Mouse (Mus musculus) heart, postnatal 10 days (tissue): ENCODE data around the gene Zdhhc6. TPM values are rescaled to one million over a fixed set of nuclear protein-coding genes. Genes with fewer than 3 reads are reported as not detected.

Experiments used
- DNase-seq, 2 experiments: peaks; one replicate each; pipeline ENCODE4 v3.0.0; 2021
- intact Hi-C: fragments of 180-260 bp; cut with DNase I; formaldehyde crosslinking; loops from one replicate; pipeline ENCODE4 v1.15.1; 2025
- total RNA-seq, 2 experiments: library from RNA; stranded (reverse); gene quantifications; 2 replicates each; pipeline ENCODE4 v1.2.3; 2021

Zdhhc6 gene
- total RNA-seq, 2 experiments from 2014 or later: 23.9 to 24.6 TPM

GRCm38 (mm10) chr19:55311874-55312273 is 4.0 kb downstream of the Zdhhc6 start:
- intact Hi-C loops: no loop called here
- DNase-seq: no peak

- intact Hi-C loops: loop anchor here (1.0 to 10.0 kb wide), 2 partner anchors 87 to 200 kb away; no protein-coding TSS in a partner anchor
These were observed 10.8 kb downstream of the Zdhhc6 start for GRCm38 (mm10) chr19:55305024-55305423.

GRCm38 (mm10) chr19:55300525-55300924 is 15.3 kb downstream of the Zdhhc6 start:
- no peak for DNase-seq
- intact Hi-C loops: loop anchor here (10.0 kb wide), 1 partner anchor 196 kb away; no protein-coding TSS in a partner anchor

More at GRCm38 (mm10) chr19:55305024-55305423, 10.8 kb downstream of the Zdhhc6 start:
- DNase-seq: no peak

GRCm38 (mm10) chr19:55299378-55299777 is 16.5 kb downstream of the Zdhhc6 start:
- DNase-seq: no peak
- intact Hi-C loops: no loop called here

GRCm38 (mm10) chr19:55297961-55298360 is 17.9 kb downstream of the Zdhhc6 start:
- intact Hi-C loops: no loop called here
- no peak for DNase-seq

GRCm38 (mm10) chr19:55297489-55297888 is 18.3 kb downstream of the Zdhhc6 start:
- intact Hi-C loops: no loop called here
- DNase-seq: no peak

- intact Hi-C loops: no loop called here
These were observed 19.5 kb downstream of the Zdhhc6 start for GRCm38 (mm10) chr19:55296301-55296700.

GRCm38 (mm10) chr19:55295556-55295955 is 20.3 kb downstream of the Zdhhc6 start:
- intact Hi-C loops: no loop called here
- no peak for DNase-seq

More at GRCm38 (mm10) chr19:55296301-55296700, 19.5 kb downstream of the Zdhhc6 start:
- no peak for DNase-seq

- intact Hi-C loops: no loop called here
- no peak for DNase-seq
These were observed 20.8 kb downstream of the Zdhhc6 start for GRCm38 (mm10) chr19:55295075-55295474.

- intact Hi-C loops: no loop called here
- DNase-seq: no peak
These were observed 22.7 kb downstream of the Zdhhc6 start for GRCm38 (mm10) chr19:55293175-55293574.

GRCm38 (mm10) chr19:55292210-55292850 is 23.5 kb downstream of the Zdhhc6 start:
- intact Hi-C loops: no loop called here
- no peak for DNase-seq

GRCm38 (mm10) chr19:55290621-55291270 is 25.1 kb downstream of the Zdhhc6 start:
- intact Hi-C loops: no loop called here

GRCm38 (mm10) chr19:55288974-55289373 is 26.9 kb downstream of the Zdhhc6 start:
- no peak for DNase-seq
- intact Hi-C loops: no loop called here

More at GRCm38 (mm10) chr19:55290621-55291270, 25.1 kb downstream of the Zdhhc6 start:
- no peak for DNase-seq

- DNase-seq: no peak
- intact Hi-C loops: no loop called here
These were observed 29.8 kb downstream of the Zdhhc6 start for GRCm38 (mm10) chr19:55286034-55286433.

- intact Hi-C loops: no loop called here
- DNase-seq: no peak
These were observed 31.7 kb downstream of the Zdhhc6 start for GRCm38 (mm10) chr19:55284093-55284492.

GRCm38 (mm10) chr19:55276770-55277169 is 39.1 kb downstream of the Zdhhc6 start:
- intact Hi-C loops: no loop called here
- DNase-seq: no peak

GRCm38 (mm10) chr19:55276100-55276499 is 39.7 kb downstream of the Zdhhc6 start:
- DNase-seq: no peak
- intact Hi-C loops: no loop called here

- intact Hi-C loops: no loop called here
- no peak for DNase-seq
These were observed 42.5 kb downstream of the Zdhhc6 start for GRCm38 (mm10) chr19:55273340-55273739.

GRCm38 (mm10) chr19:55271448-55271847 is 44.4 kb downstream of the Zdhhc6 start:
- no peak for DNase-seq
- intact Hi-C loops: no loop called here

GRCm38 (mm10) chr19:55269051-55269450 is 46.8 kb downstream of the Zdhhc6 start:
- intact Hi-C loops: no loop called here
- DNase-seq: no peak

GRCm38 (mm10) chr19:55268150-55268549 is 47.7 kb downstream of the Zdhhc6 start:
- no peak for DNase-seq
- intact Hi-C loops: no loop called here

- DNase-seq: no peak
- intact Hi-C loops: no loop called here
These were observed 49.0 kb downstream of the Zdhhc6 start for GRCm38 (mm10) chr19:55266786-55267185.
